Mouse (Mus musculus) c-Kit-positive CD71-positive TER-119-negative erythroid progenitor cells, embryonic 14.5 days (primary cell): Measurements from ENCODE around the gene Aco2.

Source experiments
- DNase-seq: peaks from one replicate; pipeline ENCODE4 v3.0.0-alpha.2; 2013; ENCODE audit warnings: low read depth

Gene Aco2

DNA sequence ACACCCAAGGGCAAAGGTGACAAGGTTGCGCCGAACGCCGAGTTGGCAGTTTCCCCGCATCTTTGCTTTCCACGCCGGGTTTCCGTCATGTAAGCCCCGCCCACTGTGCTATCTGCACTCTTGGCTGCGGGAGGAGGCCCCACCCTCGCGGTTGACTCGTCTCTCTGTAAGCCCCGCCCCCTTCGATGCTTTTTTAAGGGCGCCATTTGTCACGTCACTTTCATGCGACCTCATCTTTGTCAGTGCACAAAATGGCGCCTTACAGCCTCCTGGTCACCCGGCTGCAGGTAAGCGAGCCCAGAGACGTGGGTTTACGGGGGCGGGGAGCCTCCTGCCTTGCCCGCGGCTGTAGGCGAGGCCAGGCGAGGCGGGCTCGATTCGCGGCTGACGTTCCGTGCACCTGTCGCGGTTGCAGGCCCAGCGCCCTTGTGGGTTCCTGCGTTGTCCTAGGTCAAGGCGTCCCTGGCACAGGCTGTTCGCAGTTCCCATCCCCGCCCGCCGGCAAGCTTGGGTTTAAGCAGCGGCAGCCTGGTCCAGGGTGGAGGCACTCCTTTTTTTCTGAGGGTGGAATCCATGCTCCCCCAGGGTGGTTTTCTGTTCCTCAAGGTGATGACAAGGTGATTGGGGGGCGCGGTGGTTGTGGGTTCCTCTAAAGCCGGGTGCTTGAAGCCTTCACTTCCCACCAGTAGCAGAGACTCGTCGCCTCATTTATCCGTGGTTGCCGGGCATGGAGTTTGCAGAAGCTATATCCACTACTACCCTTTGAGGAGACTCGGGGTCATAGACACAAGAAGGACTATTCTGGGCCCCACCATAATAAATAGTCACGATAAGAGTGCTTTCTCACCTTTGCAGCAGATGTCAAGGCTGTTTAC, at the start of gene Aco2:
Gene Aco2 (plus strand): TSS at position 48 of the 875 bp plus-strand sequence.
- DNase-seq = peak; percentile 100

DNA sequence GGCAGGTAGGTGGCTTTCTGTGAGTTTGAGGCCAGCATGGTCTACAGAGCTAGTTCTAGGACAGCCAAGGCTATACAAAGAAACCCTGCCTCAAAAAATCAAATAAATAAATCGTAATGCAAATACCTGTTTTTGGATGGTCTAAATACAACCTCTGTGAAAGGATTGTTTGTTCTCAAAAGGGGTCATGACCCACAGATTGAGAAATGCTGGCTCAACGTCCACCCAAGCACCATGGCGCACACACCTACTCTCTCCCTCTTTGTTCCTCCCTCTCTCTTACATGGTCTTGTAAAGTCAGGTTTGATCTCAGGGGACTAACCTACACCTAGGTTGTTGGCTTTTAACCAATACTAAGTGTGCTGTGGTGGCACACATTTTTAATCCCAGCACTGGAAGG, 49.5 kb upstream of the Aco2 start:
- DNase-seq = no peak

DNA sequence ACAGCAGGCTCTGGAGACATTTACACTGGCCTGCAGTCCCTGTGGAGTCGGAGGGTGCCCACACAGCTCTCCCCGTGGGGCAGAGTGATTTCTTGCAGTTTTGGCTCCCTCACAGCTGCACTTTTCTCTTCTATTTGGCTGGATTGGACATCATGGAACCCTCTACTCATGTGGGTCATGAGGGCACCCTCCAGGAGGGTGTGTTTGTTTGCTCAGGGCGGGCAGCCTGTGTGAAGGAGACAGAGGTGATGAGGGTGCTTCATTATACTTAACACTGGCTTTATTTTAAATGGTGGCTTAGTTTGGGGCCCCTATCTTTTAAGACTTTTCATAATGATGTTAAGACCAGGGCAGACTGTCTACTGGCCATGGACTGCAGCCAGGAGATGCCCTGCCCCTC, 47.3 kb upstream of the Aco2 start:
- no peak for DNase-seq

DNA sequence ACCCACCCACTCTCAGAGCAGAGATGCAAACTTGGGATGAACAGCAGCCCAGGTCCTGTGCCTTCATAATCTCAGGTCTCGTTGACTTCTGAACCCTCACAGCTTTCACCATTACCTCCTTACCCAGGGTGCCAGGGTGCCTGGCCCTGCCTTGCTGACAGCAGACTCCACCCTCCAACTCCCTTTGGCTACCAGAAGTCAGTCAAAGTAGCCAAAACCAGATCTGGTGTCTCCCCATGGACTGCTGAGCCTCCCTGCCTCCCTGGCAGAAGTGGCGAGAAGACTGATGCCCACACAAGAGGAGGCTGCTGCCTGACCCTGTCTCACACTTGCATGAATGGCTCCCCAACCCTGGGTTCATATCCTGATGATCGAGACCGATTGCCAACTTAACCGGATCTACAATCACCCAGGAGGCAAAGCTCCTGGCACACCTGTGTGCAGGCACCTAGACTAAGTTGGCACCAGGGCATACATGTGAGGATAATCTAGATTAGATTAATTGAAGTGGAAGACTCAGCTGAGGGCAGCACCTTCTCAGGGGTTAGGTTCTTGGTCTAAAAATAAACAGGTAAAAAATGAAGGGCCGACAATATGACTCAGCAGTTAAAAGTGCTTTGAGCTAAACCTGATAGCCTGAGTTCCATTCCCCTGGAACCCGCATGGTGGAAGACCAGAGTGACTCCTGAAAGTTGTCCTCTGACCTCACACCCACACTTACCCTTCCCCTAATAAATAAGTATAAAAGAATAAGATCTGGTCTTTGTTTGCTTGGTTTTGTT, 43.5 kb upstream of the Aco2 start:
- DNase-seq = no peak

DNA sequence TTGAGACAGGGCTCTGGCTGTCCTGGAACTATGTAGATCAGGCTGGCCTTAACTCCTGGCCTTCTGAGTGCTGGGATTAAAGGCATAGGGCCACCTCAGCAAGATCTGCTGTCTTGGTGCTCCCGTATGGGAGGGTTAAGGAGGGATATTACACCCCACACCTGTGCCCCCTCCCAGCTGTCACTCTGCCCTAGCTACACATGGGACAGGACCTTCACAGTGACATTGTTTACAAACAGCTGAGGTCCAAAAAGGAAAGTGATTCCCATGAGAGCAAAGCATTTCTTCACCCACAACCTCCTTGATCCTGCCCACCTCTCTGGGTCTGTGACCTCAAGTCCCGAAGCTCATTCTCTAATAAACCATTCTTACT, 42.9 kb upstream of the Aco2 start:
- DNase-seq = no peak

DNA sequence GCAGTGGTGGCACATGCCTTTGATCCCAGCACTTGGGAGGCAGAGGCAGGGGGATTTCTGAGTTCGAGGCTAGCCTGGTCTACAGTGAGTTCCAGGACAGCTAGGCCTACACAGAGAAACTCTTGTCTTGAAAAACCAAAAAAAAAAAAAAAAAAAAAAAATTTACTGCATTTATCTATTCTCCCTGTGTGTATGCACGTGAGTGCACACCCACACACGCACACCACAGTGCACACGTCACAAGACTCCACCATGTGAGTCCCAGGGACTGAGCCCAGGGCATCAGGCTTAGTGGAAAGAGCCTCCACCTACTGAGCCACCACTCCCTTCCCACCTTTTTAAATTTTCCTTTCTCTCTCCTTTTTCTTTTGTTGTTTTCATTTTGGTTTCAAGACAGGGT, 41.6 kb upstream of the Aco2 start:
- DNase-seq = no peak

DNA sequence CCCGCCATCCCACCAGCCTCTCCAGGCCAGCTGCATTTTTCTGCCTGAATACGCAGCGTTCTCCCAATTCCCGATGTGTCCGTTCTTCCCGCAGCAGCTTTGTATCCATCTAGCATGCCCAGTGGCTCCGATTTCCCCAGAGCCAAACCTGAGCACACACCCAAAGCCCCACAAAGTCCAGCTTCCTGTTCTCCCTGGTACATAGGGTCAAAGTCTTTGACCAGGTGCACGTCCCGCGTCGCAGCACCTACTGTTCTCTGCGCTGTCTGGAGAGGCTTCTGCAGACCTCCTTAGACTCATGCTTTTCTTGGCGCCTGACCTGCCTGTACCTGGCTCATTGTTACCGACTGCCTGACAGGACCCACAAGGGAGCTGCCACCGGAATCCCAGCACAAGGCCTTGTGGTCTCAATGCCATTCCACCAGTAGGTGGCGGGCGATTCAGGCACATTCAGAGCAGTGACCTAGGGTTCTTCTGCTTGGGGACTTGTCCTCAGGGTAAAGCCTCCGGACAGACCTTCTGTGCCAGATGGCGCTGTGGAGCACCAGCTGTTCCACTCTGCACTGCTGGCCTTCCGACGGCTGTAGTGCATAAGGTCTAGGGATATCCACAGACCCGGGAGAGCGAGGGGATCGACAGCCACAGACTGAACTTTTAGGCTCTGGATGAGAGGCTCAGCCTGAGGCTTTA, 40.8 kb upstream of the Aco2 start:
- DNase-seq = peak; percentile 92

DNA sequence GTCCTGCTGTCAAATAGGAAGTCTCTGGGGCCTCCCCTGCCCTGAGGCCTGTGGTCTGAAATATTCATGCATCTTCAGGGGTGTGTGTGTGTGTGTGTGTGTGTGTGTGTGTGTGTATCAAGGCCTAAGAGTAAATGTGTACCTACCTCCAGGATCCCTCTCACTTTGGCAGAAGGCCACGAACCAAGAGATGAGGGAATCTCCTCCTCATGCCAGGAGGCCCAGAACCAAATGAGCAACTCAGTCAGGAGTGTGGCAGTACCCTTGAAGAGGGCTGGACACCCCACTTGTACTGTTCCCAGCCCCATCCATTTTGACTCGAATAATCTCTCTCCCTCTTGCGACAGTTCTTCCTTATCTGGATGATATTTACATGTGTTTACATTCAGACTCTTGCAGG, 39.9 kb upstream of the Aco2 start:
- no peak for DNase-seq

DNA sequence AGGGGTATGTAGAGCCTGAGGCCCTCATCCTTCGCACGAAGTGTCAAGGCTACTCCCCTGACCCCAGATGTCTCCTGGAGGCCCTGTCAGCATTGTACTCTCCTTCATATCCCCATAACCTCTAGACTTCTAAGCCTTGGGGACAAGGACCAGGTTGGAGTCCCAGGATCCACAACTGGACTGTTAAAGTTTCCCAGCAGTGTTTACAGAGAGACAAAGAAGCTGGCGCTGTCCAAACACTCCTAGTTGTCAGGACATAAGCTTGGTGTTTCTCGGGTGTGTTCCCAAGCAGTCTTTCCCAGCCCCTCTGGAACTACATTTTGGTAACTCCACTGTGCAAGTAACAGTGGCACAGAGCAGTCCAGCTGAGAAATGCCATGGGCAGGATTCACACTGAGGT, 38.6 kb upstream of the Aco2 start:
- DNase-seq = no peak

DNA sequence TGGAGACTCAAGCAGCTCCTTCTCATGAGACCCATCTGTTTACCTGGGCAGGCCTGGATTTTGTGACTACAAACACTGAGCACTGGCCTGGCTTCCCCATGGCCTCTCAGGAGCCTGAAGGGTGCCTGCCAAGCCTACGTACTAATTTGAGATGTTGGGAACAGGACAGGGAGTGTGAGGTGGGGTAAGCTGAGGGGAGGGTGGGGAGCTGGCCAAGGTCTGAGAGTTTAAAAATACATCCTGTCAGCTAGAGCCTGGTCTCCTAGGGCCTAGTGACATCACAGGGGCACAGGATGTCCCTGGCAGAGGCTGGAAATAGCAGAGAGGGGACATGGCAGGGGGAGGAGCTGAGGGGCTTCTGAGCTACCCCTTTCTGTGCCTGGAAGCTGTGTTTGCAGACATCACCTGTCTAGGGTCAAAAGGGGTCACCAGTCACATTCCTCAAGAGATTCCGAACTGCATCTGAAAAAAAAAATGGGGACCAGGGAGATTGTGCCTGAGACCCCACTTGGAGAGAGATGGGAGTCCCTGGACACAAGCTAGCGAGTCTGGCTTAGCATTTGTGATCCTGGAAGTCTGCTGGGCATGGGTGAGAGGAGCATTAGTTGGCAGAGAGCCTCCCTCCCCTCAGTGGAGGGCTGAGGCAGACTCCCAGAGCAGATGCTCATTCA, 37.8 kb upstream of the Aco2 start:
- no peak for DNase-seq

DNA sequence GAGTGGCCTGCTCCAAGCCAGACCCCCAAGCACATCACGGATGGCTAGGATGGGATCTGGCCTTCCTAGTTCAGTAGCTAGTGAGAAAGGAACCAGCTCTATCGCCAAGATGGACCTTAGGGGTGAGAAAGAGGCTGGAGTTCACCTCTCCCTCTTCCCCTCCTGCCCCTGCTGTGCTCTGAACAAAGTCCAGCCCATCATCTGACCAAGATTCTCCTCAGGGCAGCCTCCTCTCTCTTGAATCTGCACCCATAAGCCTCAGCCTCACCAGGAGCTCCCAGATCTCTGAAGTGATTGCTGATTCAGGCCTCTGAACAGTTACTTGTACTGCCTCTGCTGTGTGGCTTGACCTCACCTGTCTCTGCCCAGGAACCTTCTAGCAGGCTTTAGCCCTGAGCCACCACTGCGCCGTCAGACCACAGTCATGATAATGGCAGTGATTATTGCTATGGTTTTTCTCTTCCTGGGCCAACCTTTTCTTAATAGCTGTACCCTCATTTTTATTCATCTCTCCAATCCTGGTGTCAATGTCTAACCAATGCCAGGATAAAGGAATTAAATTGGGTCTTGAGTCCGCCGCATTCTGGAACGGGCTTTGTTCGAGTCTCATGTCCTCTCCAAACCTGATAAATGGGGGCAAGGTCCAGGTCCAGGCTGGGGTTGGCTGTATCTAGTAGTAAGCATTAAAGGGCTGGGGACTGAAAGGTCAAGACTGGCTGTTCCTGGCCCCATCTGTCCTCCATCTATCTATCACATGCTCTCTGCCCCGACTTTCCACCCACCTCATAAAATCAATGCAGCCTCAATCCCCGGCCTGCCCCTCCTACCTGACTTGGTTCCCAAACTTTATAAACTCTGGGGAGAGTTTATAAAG, 36.9 kb upstream of the Aco2 start:
- DNase-seq = no peak

DNA sequence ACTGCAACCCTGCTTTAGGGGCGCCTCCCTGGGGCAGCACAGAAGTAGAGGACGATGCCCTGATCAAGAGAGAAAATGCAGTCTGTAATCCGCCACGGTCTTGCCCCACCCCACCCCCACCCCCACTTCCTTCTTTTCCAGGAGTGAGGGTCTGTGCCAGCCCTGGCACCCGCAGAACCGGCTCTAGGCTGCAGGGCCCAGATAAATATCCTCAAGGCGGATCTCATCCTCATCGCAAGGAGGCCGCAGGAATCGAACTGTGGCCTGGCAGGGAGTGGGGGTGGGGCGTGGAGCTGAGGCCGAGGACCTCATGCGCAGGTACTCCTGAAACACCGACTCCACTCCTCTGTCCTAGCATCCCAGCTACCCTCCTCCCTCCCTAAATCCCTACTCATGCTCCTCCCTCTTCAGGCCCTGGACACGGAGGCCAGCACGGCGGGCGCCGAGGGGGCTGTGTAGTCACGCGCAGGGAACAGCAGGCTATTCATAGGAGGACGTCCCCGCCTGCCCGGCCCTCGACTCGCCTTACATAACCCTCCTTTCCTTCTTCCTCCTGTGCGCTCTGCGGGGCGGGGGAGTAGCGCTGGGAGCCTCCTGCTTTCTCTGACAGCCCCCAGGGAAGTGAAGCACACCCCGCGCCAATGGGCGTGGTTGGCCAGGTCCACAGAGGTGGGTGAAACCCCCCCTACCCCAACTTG, 35.8 kb upstream of the Aco2 start:
- DNase-seq = no peak

DNA sequence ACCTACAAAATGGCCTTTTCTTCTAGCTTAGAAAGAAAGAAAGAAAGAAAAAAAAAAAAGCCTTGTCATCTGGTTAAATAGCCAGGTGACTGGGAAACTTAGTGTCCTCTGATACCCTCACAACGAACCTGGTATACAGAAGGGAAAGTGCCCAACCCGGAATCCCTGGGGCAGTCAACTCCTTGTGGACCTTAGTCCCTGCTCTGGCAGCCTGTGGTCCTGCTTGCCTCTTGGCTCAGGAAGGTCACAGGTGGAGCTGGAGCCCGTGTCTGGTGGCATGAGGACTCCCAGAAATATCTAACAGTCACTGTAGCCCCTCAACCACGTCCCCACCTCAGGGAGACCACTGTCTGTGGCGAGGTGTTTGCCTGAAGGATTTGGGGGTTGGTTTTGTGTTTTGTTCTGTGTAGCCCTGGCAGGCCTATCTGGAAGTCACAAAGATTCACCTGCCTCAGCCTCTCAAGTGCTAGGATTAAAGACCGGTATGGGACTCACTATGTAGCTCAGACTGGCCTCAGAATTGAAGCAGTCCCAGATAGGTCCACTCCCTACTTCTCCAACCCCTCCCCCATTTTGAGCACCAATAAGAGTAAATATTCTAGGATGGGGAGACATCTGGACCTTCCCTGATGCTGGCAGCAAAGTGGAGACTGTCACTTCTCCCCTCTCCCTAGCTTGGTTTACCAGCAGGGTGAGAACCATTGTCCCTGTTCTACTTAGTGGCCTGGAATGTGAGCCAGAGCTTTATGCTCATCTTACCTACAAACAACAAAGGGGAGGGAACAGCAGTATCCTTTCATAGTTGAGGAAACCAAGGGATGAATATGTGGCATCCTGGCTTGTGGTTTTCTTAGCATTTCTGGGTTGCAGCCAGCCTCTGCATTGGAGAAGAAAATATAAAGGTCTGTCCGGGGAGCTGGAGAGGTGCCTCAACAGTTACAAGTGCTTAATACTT, 34.9 kb upstream of the Aco2 start:
- no peak for DNase-seq

DNA sequence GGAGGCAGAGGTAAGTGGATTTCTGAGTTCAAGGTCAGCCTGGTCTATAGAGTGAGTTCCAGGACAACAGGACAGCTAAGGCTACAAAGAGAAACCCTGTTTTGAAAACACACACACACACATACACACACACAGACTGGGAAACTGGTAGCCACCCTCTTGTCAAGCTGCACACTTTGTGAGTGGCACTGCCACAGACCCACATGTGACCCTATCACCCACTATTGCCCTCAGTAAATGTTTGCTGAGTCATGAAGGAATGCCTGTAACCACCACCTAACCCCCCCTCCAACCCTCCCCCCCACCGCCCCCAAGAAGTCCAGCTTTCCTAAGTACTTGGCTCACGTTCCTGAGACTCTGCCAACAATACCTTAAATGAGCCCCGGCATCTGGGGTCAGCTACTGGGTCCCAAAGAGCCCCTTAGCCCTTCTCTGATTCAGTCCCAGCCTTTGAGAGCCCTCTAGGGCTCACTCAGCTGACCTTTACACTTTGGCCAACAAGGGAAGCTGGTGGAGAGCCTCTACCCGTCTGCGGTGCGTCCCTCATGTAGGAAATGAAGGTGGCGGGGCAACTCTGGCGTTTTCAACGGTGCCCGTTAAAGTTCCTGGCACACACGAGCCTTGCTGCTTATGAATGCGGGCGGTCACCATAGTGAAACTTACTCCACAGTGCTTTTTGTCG, 33.4 kb upstream of the Aco2 start:
- DNase-seq = no peak

DNA sequence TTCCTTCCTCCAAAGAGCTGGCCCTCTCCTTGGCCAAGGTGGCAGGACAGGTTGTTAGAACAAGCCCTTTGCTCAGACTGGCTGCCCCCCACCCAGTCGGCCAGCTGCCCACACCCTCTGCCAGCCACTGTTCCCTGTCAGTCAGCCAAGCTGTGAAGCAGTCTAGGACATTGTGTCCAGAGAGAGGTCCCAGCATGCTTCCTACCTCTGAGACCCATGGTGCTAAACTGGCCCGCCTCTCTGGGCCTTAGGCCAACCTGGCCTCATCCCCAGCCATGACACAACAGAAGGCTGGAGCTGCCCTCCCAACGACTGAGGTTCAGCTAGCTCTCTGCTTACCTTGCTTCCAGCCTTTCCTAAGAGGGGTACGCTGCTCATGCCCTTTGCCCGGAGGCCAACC, 32.5 kb upstream of the Aco2 start:
- DNase-seq = no peak

DNA sequence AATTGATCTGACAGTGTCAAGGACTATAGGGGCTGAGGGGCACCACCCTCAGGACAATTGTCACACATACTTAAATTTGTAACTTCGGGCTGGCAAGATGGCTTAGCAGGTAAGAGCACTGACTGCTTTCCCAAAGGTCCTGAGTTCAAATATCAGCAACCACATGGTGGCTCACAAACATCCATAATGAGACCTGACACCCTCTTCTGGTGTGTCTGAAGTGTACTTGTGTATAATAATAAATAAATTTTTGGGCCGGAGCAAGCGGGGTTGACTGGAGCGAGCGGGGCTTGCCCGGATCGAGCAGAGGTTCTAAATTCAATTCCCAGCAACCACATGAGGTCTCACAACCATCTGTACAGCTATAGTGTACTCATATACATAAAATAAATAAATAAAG, 31.8 kb upstream of the Aco2 start:
- no peak for DNase-seq

DNA sequence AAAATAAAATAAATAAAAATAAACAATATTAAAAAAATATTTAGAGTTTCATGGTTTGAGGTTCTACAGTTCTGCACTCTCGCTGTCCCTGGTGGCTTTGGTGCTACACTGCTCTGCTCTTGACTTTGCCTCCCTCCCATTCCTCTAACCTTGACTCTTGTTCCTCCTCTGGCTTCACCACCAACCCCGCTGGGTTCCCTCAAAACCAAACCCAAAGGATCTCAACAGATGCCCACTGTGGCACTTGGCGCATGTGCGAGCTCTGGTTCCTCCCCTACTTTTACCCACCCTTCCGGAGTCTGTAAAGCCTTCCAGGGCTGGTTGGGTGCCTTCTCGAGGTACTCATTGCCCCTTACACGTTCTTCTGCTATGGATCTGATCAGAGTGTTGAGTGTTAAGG, 29.8 kb upstream of the Aco2 start:
- DNase-seq = no peak

DNA sequence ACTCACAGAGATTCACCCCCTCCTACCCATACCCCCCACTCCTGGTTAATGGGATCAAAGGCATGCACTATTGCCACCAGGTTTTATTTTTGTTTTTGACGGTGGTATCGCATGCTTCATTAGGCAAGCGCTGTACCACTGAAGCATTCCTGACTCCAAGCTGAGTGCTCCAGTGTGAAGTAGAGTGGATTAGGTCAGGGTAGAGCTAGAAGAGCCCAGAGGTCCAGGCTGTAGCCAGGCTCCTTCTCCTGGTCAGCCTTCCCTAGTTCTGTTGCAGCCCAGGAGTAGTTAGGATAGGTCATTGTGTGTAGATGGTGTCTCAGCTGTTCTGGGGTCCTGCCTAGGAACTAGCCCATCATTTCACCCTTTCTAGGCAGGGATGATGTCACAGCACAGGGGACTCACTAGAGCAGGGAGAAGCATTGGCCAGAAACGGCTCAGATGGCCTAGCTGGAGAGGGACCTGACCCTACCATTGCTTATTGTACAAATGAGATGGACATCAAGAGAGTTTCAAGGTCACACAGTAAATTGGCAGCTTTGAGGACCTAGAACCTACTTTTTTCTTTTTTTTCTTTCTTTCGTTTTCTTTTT, 27.0 kb upstream of the Aco2 start:
- DNase-seq = no peak

DNA sequence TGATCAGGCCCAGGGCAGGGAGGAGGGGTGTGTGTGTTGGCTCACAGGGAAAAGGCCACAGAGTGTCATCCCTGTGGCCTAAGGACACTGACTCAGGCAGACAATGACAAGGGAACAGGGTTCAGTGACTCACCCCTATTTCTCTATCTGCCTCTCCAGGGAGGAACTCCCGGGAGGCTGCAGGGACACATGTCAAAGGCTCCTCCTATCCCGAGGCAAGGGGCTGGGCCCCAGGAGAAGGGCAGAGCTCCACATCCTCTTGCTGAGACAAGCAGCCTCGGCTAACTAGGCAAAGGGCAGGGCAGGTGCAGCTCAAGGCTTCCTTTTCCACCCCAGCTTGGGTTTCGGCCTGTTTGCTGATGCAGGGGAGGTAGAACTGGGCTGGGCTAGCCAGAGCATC, 26.4 kb upstream of the Aco2 start:
- DNase-seq = no peak
